Mouse (Mus musculus): ENCODE data around the gene Krtap11-1. TPM values are rescaled to one million over a fixed set of nuclear protein-coding genes. Genes with fewer than 3 reads are reported as not detected.

Gene Krtap11-1
- total RNA-seq, 2 experiments from 2014 or later, result not detected

Other genes starting within 250 kb of the Krtap11-1 start
- not detected for gene Krtap21-1, start 167.3 kb downstream of the Krtap11-1 start, total RNA-seq (2021)
- gene Krtap6-2, start 151.1 kb downstream of the Krtap11-1 start, total RNA-seq (2021), result not detected
- not detected for gene Krtap8-1, start 83.2 kb downstream of the Krtap11-1 start, total RNA-seq (2021)
- gene Krtap7-1, start 62.9 kb downstream of the Krtap11-1 start, total RNA-seq (2021), result not detected

Measured in heart, postnatal 36 days (tissue).